Mouse (Mus musculus) erythroblast, embryonic 14.5 days (primary cell): Measurements from ENCODE around the gene Tfb2m.

Experiments used
- GATA1 ChIP-seq: IDR thresholded peaks from 2 replicates; pipeline ENCODE4 v1.6.1; 2012; ENCODE audit warnings: low read length, inconsistent platforms, mixed read lengths
- TAL1 ChIP-seq: IDR thresholded peaks from 3 replicates; pipeline ENCODE4 v1.6.1; 2012; ENCODE audit warnings: low read length, inconsistent platforms, mixed read lengths

- TF ChIP-seq TAL1 (no peak), GATA1 (no peak)
These were observed 25.6 kb upstream of the Tfb2m start for GRCm38 (mm10) chr1:179571686-179572085.
